Mouse (Mus musculus) forebrain, embryonic 14.5 days (tissue): ENCODE data around the gene Alkbh6. TPM values are rescaled to one million over a fixed set of nuclear protein-coding genes. Genes with fewer than 3 reads are reported as not detected.

Source experiments
- polyA plus RNA-seq: library from polyadenylated mRNA; unstranded; fragments of >200 nt; fragmentation: Nextera tagmentation; extraction: Ambion mirVana; gene quantifications from 2 replicates; pipeline ENCODE4 v1.2.1, GENCODE M21; 2014

Alkbh6 gene
- polyA plus RNA-seq, 1 experiment from 2014 or later: 118 TPM

Other genes starting within 250 kb of the Alkbh6 start
- gene Zfp82, start 235.8 kb upstream of the Alkbh6 start, polyA plus RNA-seq: 13.6 and 13.8 TPM in 2 replicates
- gene Gm26920, start 218.3 kb upstream of the Alkbh6 start, polyA plus RNA-seq: 2.0 and 2.7 TPM in 2 replicates
- gene Zfp566, start 218.2 kb upstream of the Alkbh6 start, polyA plus RNA-seq: 18.7 and 20.3 TPM in 2 replicates
- gene Zfp260, start 213.9 kb upstream of the Alkbh6 start, polyA plus RNA-seq: 123 and 140 TPM in 2 replicates
- gene Zfp382, start 186.8 kb upstream of the Alkbh6 start, polyA plus RNA-seq: 4.6 and 7.7 TPM in 2 replicates
- 27.4 and 29.0 TPM in 2 replicates for gene Zfp146, start 139.0 kb upstream of the Alkbh6 start, polyA plus RNA-seq
- 4.8 and 5.5 TPM in 2 replicates for gene Cox7a1, start 124.6 kb upstream of the Alkbh6 start, polyA plus RNA-seq
- 50.8 and 56.9 TPM in 2 replicates for gene Capns1, start 109.9 kb upstream of the Alkbh6 start, polyA plus RNA-seq
- gene Polr2i, start 76.8 kb upstream of the Alkbh6 start, polyA plus RNA-seq: 191 and 256 TPM in 2 replicates
- 376 and 384 TPM in 2 replicates for gene Tbcb, start 76.4 kb upstream of the Alkbh6 start, polyA plus RNA-seq
- not detected in 2 replicates for gene Ovol3, start 73.0 kb upstream of the Alkbh6 start, polyA plus RNA-seq
- 0.27 and 0.32 TPM in 2 replicates for gene Thap8, start 28.6 kb upstream of the Alkbh6 start, polyA plus RNA-seq
- 5.6 and 5.8 TPM in 2 replicates for gene Wdr62, start 28.3 kb upstream of the Alkbh6 start, polyA plus RNA-seq
- 142 and 174 TPM in 2 replicates for gene Clip3, start 17.0 kb upstream of the Alkbh6 start, polyA plus RNA-seq
- gene Syne4, start 6.1 kb downstream of the Alkbh6 start, polyA plus RNA-seq: 3.6 and 3.7 TPM in 2 replicates
- gene E130208F15Rik, start 13.0 kb downstream of the Alkbh6 start, polyA plus RNA-seq: not detected in 2 replicates
- 18.7 and 23.8 TPM in 2 replicates for gene Sdhaf1, start 15.2 kb downstream of the Alkbh6 start, polyA plus RNA-seq
- gene Lrfn3, start 54.1 kb downstream of the Alkbh6 start, polyA plus RNA-seq: 8.8 and 10.3 TPM in 2 replicates
- gene Tyrobp, start 105.0 kb downstream of the Alkbh6 start, polyA plus RNA-seq: 31.1 and 31.3 TPM in 2 replicates
- 0.61 TPM in 1 of 2 replicates, not detected in the other for gene Hcst, start 111.1 kb downstream of the Alkbh6 start, polyA plus RNA-seq
- gene Nfkbid, start 113.0 kb downstream of the Alkbh6 start, polyA plus RNA-seq: 1.2 and 1.4 TPM in 2 replicates
- gene Aplp1, start 136.8 kb downstream of the Alkbh6 start, polyA plus RNA-seq: 467 and 579 TPM in 2 replicates
- gene Kirrel2, start 149.0 kb downstream of the Alkbh6 start, polyA plus RNA-seq: 0.65 and 0.79 TPM in 2 replicates
- gene Nphs1, start 149.6 kb downstream of the Alkbh6 start, polyA plus RNA-seq: 0.10 TPM in 1 of 2 replicates, not detected in the other
- gene Prodh2, start 184.9 kb downstream of the Alkbh6 start, polyA plus RNA-seq: not detected in 2 replicates
- gene Arhgap33, start 226.3 kb downstream of the Alkbh6 start, polyA plus RNA-seq: 63.5 and 98.4 TPM in 2 replicates
- 8.6 and 10.1 TPM in 2 replicates for gene Hspb6, start 243.5 kb downstream of the Alkbh6 start, polyA plus RNA-seq
- 6.2 and 7.1 TPM in 2 replicates for gene Proser3, start 243.6 kb downstream of the Alkbh6 start, polyA plus RNA-seq